Mouse (Mus musculus) G1E (cell line): ENCODE measurements around the gene Clk1.

Source experiments
- CTCF ChIP-seq: IDR thresholded peaks from 2 replicates; pipeline ENCODE4 v1.5.1; 2012; ENCODE audit warnings: low read depth, low read length, inconsistent platforms, mixed read lengths
- POLR2AphosphoS5 ChIP-seq: IDR thresholded peaks from 2 replicates; pipeline ENCODE4 v1.6.1; 2012; ENCODE audit warnings: low read depth, low read length, inconsistent platforms; ENCODE audit not compliant: insufficient replicate concordance

GRCm38 (mm10) chr1:58420961-58421360 is 2.9 kb downstream of the Clk1 start:
- TF ChIP-seq POLR2AphosphoS5, result no peak
- no peak for TF ChIP-seq CTCF
